Mouse (Mus musculus) hindbrain, embryonic 13.5 days (tissue): Measurements from ENCODE around the gene Stk26. TPM values are rescaled to one million over a fixed set of nuclear protein-coding genes. Genes with fewer than 3 reads are reported as not detected.

ENCODE experiments used
- ATAC-seq: fragments of 200-750 bp; cut with Nextera tagmentation; 2 replicates; pipeline ENCODE4 v1.8.0; 2017; ENCODE audit warnings: moderate TSS enrichment; ENCODE audit not compliant: low FRiP score
- H3K27ac ChIP-seq: fragments of 300-500 bp; sonication (generic); 2 replicates; pipeline ENCODE4 v1.5.1; 2015; ENCODE audit warnings: inconsistent platforms, mild to moderate bottlenecking, moderate library complexity
- H3K27me3 ChIP-seq: fragments of 300-500 bp; sonication (generic); 2 replicates; pipeline ENCODE4 v1.6.1; 2015; ENCODE audit warnings: mild to moderate bottlenecking, inconsistent platforms
- H3K36me3 ChIP-seq: fragments of 300-500 bp; sonication (generic); 2 replicates; pipeline ENCODE4 v1.6.1; 2015; ENCODE audit warnings: mild to moderate bottlenecking, inconsistent platforms
- H3K4me1 ChIP-seq: fragments of 300-500 bp; sonication (generic); replicated peaks from 2 replicates; pipeline ENCODE4 v1.6.1; 2015; ENCODE audit warnings: inconsistent platforms
- H3K4me2 ChIP-seq: fragments of 300-500 bp; sonication (generic); 2 replicates; pipeline ENCODE4 v1.6.1; 2015; ENCODE audit warnings: inconsistent platforms, mild to moderate bottlenecking, moderate library complexity
- H3K4me3 ChIP-seq: fragments of 300-500 bp; sonication (generic); 2 replicates; pipeline ENCODE4 v1.5.1; 2015; ENCODE audit warnings: mild to moderate bottlenecking, inconsistent platforms
- H3K9ac ChIP-seq: fragments of 300-500 bp; sonication (generic); 2 replicates; pipeline ENCODE4 v1.6.1; 2015; ENCODE audit warnings: mild to moderate bottlenecking, inconsistent platforms
- H3K9me3 ChIP-seq: fragments of 300-500 bp; sonication (generic); 2 replicates; pipeline ENCODE4 v1.6.1; 2016; ENCODE audit warnings: inconsistent platforms
- WGBS: fragments of 180-500 bp; shearing (Covaris S2); methylation state at CpG from one replicate; pipeline ENCODE4 v1.1.7; 2015; 5-methylcytosine and 5-hydroxymethylcytosine counted together
- polyA plus RNA-seq: library from polyadenylated mRNA; unstranded; fragments of >200 nt; fragmentation: Nextera tagmentation; extraction: Ambion mirVana; gene quantifications from 2 replicates; pipeline ENCODE4 v1.2.1, GENCODE M21; 2015

The Stk26 gene
- polyA plus RNA-seq, 1 experiment from 2014 or later, result 0.70 TPM

DNA sequence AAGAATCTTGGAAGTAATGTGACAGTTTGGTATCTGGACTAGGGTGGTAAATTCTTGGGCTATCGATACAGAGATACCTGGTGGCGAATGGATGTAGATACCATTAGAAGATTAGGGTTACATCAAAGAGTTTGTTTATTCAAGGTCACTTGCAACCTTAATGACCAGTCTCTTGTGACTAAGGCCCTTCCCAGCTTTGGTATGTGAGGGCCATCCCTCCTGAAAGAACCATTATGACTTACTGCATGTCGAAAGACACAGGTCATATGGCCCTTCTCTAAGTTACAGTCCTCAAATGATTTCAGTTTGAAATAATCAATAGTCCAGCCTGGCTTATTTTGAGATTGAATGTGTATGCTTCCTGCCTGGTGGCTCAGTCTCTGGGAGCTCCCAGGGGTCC, 96.3 kb downstream of the Stk26 start:
- ATAC-seq, result no peak
- no peaks in the 10 kb centered on the region for H3K36me3 ChIP-seq
- H3K4me3 ChIP-seq, result no peak overlapping the region
- no peaks in the 10 kb centered on the region for H3K4me1 ChIP-seq
- no peak overlapping the region for H3K9ac ChIP-seq
- no peak overlapping the region for H3K4me2 ChIP-seq
- no peaks in the 10 kb centered on the region for H3K27me3 ChIP-seq
- H3K27ac ChIP-seq, result no peak overlapping the region
- H3K9me3 ChIP-seq, result no peaks in the 10 kb centered on the region
- WGBS, result 89% methylated on average over 3 of the region's 3 CpGs

DNA sequence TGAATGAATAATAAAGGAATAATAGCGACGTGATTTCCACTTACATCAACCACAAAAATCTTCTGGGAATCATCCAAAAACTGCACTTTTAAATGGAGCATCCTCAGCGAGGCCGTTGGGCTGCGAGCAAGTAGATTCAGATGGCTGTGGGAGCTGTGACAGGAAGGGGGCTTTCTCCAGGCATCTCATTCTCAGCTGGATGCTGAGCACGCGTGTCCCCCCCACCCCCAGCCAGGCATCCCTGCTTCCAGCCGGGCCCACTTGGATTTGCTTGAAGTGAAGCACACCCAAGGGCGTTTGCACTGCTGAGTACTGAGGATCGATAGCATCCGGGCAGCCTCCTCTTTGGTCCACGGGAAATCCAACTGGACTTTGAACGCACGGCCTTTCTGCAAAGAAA, 101.8 kb downstream of the Stk26 start, which contains the start of gene Frmd7:
TSS of gene Frmd7 (minus strand) at position 101 of the 400 bp plus-strand sequence.
- no peak within 1 kb of the TSS for H3K27ac ChIP-seq
- H3K4me3 ChIP-seq, result no peak within 1 kb of the TSS
- H3K36me3 ChIP-seq, result no peaks in the 10 kb centered on the region
- no peaks in the 10 kb centered on the region for H3K27me3 ChIP-seq
- no peaks in the 10 kb centered on the region for H3K9me3 ChIP-seq
- 72% methylated on average over 14 of the region's 14 CpGs for WGBS
- no peak for ATAC-seq
- no peaks in the 10 kb centered on the region for H3K4me1 ChIP-seq
- H3K9ac ChIP-seq, result no peak within 1 kb of the TSS
- H3K4me2 ChIP-seq, result no peak within 1 kb of the TSS

Other genes with a start within 250 kb of the Stk26 start
- gene Frmd7, start 101.7 kb downstream of the Stk26 start, polyA plus RNA-seq, result not detected in 2 replicates
- gene Rap2c, start 177.0 kb downstream of the Stk26 start, polyA plus RNA-seq, result 16.7 and 17.9 TPM in 2 replicates